Mouse (Mus musculus) forebrain, embryonic 11.5 days (tissue): ENCODE results near the gene Prkag2. TPM values are rescaled to one million over a fixed set of nuclear protein-coding genes. Genes with fewer than 3 reads are reported as not detected.

Experiments
- polyA plus RNA-seq: library from polyadenylated mRNA; unstranded; fragments of >200 nt; fragmentation: Nextera tagmentation; extraction: Ambion mirVana; gene quantifications from 2 replicates; pipeline ENCODE4 v1.2.1, GENCODE M21; 2014

Prkag2 gene
- polyA plus RNA-seq, 1 experiment from 2014 or later = 54.4 TPM

Other genes with a start within 250 kb of the Prkag2 start
- gene Galntl5, start 80.8 kb upstream of the Prkag2 start, polyA plus RNA-seq = not detected in 2 replicates
- gene Galnt11, start 121.3 kb upstream of the Prkag2 start, polyA plus RNA-seq = 37.0 and 37.3 TPM in 2 replicates
- not detected in 2 replicates for gene E130116L18Rik, start 122.5 kb upstream of the Prkag2 start, polyA plus RNA-seq